9 mouse cellular contexts compared by ENCODE assay signal in genomic region chr13:3865648-3866354, GRCm38 (mm10). TPM values are rescaled to one million over a fixed set of nuclear protein-coding genes. Genes with fewer than 3 reads are reported as not detected.
A peak's percentile ranks its signal among the peaks of the same experiment; 100 is the strongest.
DNase-seq lines count a peak whose midpoint lies in the region; ATAC-seq lines count a peak whose summit lies in the region.
"Had no signal": no experiment of that assay in that cellular context is flagged by ENCODE, and none has a peak within 500 bp of the region (broad histone marks: within the 10 kb centered on the region; RNA-seq: fewer than 3 reads in every experiment).

No protein-coding gene starts in this region.

- H3K4me3 ChIP-seq in liver, embryonic 12.5 days: peak overlapping the region; percentile 29; the same call in 1 of the 2 replicates
- H3K4me3 ChIP-seq: megakaryocyte, embryonic 14.5 days had no signal

- H3K4me1 ChIP-seq in liver, embryonic 12.5 days: peaks cover 97% of the 10 kb centered on the region

- H3K27me3 ChIP-seq in liver, embryonic 12.5 days (replicated peaks): no peaks in the 10 kb centered on the region

- ATAC-seq in liver, embryonic 12.5 days: peak; percentile 9

- 52% methylated on average over 14 of the region's 14 CpGs for WGBS in liver, embryonic 12.5 days (ENCODE audit: insufficient replicate concordance)

- peak overlapping the region; percentile 62 for H3K9ac ChIP-seq in liver, embryonic 12.5 days

- peak overlapping the region; percentile 68 for H3K4me2 ChIP-seq in liver, embryonic 12.5 days

- H3K9me3 ChIP-seq in liver, embryonic 12.5 days (replicated peaks): no peaks in the 10 kb centered on the region

- H3K27ac ChIP-seq in liver, embryonic 12.5 days: peak overlapping the region; percentile 98

- peak; percentile 24 for DNase-seq in urinary bladder, adult 2 months (ENCODE audit: low spot score)
- no peak for DNase-seq in urinary bladder, postnatal 4 days (ENCODE audit: low spot score in 2 of 2)
- peak; percentile 35 to 39 for DNase-seq in heart, postnatal 14 days
- DNase-seq in Muller cell, postnatal 12 days (ENCODE audit: inconsistent ontology term): no peak
- no peak for DNase-seq in cerebellum, postnatal 10 days
- DNase-seq in layer of hippocampus, postnatal 10 days (ENCODE audit: low spot score in 2 of 2): no peak
- DNase-seq in right cerebral cortex, postnatal 10 days (ENCODE audit: low spot score in 2 of 2): no peak

- no peaks in the 10 kb centered on the region for H3K36me3 ChIP-seq in liver, embryonic 12.5 days

- intact Hi-C loops in heart, postnatal 14 days (cut with DNase I): no loop called here

RNA-seq across cellular contexts. Expression of gene Calm5, which starts 11.8 kb away (rescaled TPM):
- not detected in 2 replicates for polyA plus RNA-seq in urinary bladder, adult 2 months (2012; rRNA removed)
- not detected for total RNA-seq in heart, postnatal 14 days (2021)
- not detected in 2 replicates for polyA plus RNA-seq in liver, embryonic 12.5 days (2016; fragmentation: Nextera tagmentation; extraction: Ambion mirVana)
- not detected for total RNA-seq in layer of hippocampus, postnatal 10 days (2021)

RNA-seq across cellular contexts. Expression of gene Calm4, which starts 28.2 kb away (rescaled TPM):
- not detected in 2 replicates for polyA plus RNA-seq in urinary bladder, adult 2 months (2012; rRNA removed)
- not detected for total RNA-seq in heart, postnatal 14 days (2021)
- polyA plus RNA-seq in liver, embryonic 12.5 days (2016; fragmentation: Nextera tagmentation; extraction: Ambion mirVana): not detected in 2 replicates
- total RNA-seq in layer of hippocampus, postnatal 10 days (2021): not detected

RNA-seq across cellular contexts. Expression of gene Net1, which starts 52.2 kb away (rescaled TPM):
- polyA plus RNA-seq in urinary bladder, adult 2 months (2012; rRNA removed): 49.2 and 70.4 TPM in 2 replicates
- 10 to 100 TPM; 28.2 to 29.4 TPM for total RNA-seq in heart, postnatal 14 days (2021)
- polyA plus RNA-seq in liver, embryonic 12.5 days (2016; fragmentation: Nextera tagmentation; extraction: Ambion mirVana): 67.4 and 73.0 TPM in 2 replicates
- total RNA-seq in layer of hippocampus, postnatal 10 days (2021): 10 to 100 TPM; 21.4 to 24.0 TPM

RNA-seq across cellular contexts. Expression of gene Tubal3, which starts 52.3 kb away (rescaled TPM):
- polyA plus RNA-seq in urinary bladder, adult 2 months (2012; rRNA removed): not detected in 2 replicates
- total RNA-seq in heart, postnatal 14 days (2021): not detected
- polyA plus RNA-seq in liver, embryonic 12.5 days (2016; fragmentation: Nextera tagmentation; extraction: Ambion mirVana): not detected in 2 replicates
- not detected for total RNA-seq in layer of hippocampus, postnatal 10 days (2021)

Comparison
In these comparisons a context has a peak if more than half of its experiments do, and no peak if none do; other contexts are left out.
1. DNase-seq: peak in urinary bladder, adult 2 months (single experiment) and heart, postnatal 14 days (2 of 2); none in urinary bladder, postnatal 4 days (0 of 2), Muller cell, postnatal 12 days (single experiment), cerebellum, postnatal 10 days (0 of 2), layer of hippocampus, postnatal 10 days (0 of 2) and right cerebral cortex, postnatal 10 days (0 of 2).